26 mouse cellular contexts compared by ENCODE assay signal in genomic region chr5:30095731-30096130, GRCm38 (mm10). TPM values are rescaled to one million over a fixed set of nuclear protein-coding genes. Genes with fewer than 3 reads are reported as not detected.
DNase-seq lines count a peak whose midpoint lies in the region; ATAC-seq and TF ChIP-seq lines count a peak whose summit lies in the region.
"Had no signal": no experiment of that assay in that cellular context is flagged by ENCODE, and none has a peak within 500 bp of the region (broad histone marks: within the 10 kb centered on the region; RNA-seq: fewer than 3 reads in every experiment).

No protein-coding gene starts in this region.

- intact Hi-C loops in left cerebral cortex, postnatal 14 days (cut with DNase I): no loop called here

- H3K4me1 ChIP-seq in cerebellum, adult 2 months (ENCODE audit: control insufficient read depth, insufficient read depth, low read length): peaks cover 7% of the 10 kb centered on the region
- no peaks in the 10 kb centered on the region for H3K4me1 ChIP-seq in kidney, embryonic 14.5 days (ENCODE audit: control insufficient read depth, insufficient read depth, low read length)
- H3K4me1 ChIP-seq: embryonic facial prominence, embryonic 15.5 days; heart, embryonic 12.5 days; hindbrain, embryonic 15.5 days had no signal

- H3K9ac ChIP-seq in kidney, embryonic 14.5 days (ENCODE audit: low read depth, low read length): no peak overlapping the region
- H3K9ac ChIP-seq: embryonic facial prominence, embryonic 15.5 days; heart, embryonic 12.5 days; hindbrain, embryonic 15.5 days had no signal

- H3K4me2 ChIP-seq in kidney, embryonic 14.5 days (replicated peaks; ENCODE audit: low read depth, low read length): no peak overlapping the region
- H3K4me2 ChIP-seq: embryonic facial prominence, embryonic 15.5 days; heart, embryonic 12.5 days; hindbrain, embryonic 15.5 days had no signal

- no peak for ATAC-seq in kidney, embryonic 14.5 days (ENCODE audit: low FRiP score, low TSS enrichment)
- ATAC-seq: forebrain, embryonic 16.5 days; intestine, embryonic 16.5 days had no signal

- no peak overlapping the region for H3K27ac ChIP-seq in cerebellum, adult 2 months (ENCODE audit: insufficient read depth, low read length)
- no peak overlapping the region for H3K27ac ChIP-seq in kidney, embryonic 14.5 days (ENCODE audit: low read depth, low read length)
- H3K27ac ChIP-seq: embryonic facial prominence, embryonic 15.5 days; hindbrain, embryonic 15.5 days had no signal

- TF ChIP-seq POLR2A in cerebellum, adult 2 months (IDR thresholded peaks at IDR 0.05; ENCODE audit: borderline replicate concordance, insufficient read depth, low read length): no peak

- peak; percentile 53 to 70 for DNase-seq in cerebellum, adult 2 months
- no peak for DNase-seq in cerebellum, postnatal 14 days
- DNase-seq in NIH3T3 (ENCODE audit: low read depth) (peak; percentile 58), adipocyte (ENCODE audit: low spot score) (peak; percentile 64)
- DNase-seq in cerebellum, adult 9-11 months: peak; percentile 63
- no peak for DNase-seq in left cerebral cortex, postnatal 14 days (ENCODE audit: low spot score in 2 of 2)
- DNase-seq: adrenal gland, postnatal 36 days; embryo, embryonic 11 days; gastrocnemius, postnatal 14 days; kidney, adult 2 months had no signal

- H3K9me3 ChIP-seq in kidney, embryonic 14.5 days (ENCODE audit: control insufficient read depth, low read length): no peaks in the 10 kb centered on the region
- H3K9me3 ChIP-seq: embryonic facial prominence, embryonic 15.5 days; heart, embryonic 12.5 days; hindbrain, embryonic 15.5 days had no signal

- TF ChIP-seq CTCF in cerebellum, adult 2 months (IDR thresholded peaks at IDR 0.05; ENCODE audit: borderline replicate concordance, insufficient read depth, low read depth, low read length): no peak

- no peaks in the 10 kb centered on the region for H3K36me3 ChIP-seq in kidney, embryonic 14.5 days (ENCODE audit: control insufficient read depth, insufficient read depth, low read length)
- H3K36me3 ChIP-seq: embryonic facial prominence, embryonic 15.5 days; heart, embryonic 12.5 days; hindbrain, embryonic 15.5 days had no signal

- no peaks in the 10 kb centered on the region for H3K27me3 ChIP-seq in cerebellum, adult 2 months (ENCODE audit: control insufficient read depth, insufficient read depth, low read length)
- no peaks in the 10 kb centered on the region for H3K27me3 ChIP-seq in kidney, embryonic 14.5 days (ENCODE audit: control insufficient read depth, insufficient read depth, low read length)
- H3K27me3 ChIP-seq: embryonic facial prominence, embryonic 15.5 days; heart, embryonic 12.5 days; hindbrain, embryonic 15.5 days had no signal

- H3K4me3 ChIP-seq in cerebellum, adult 2 months (replicated peaks; ENCODE audit: insufficient read depth, low read depth, low read length): no peak overlapping the region
- no peak overlapping the region for H3K4me3 ChIP-seq in kidney, embryonic 14.5 days (ENCODE audit: low read length)
- H3K4me3 ChIP-seq: embryonic facial prominence, embryonic 15.5 days; erythroblast, embryonic 14.5 days; heart, embryonic 12.5 days; hindbrain, embryonic 15.5 days had no signal

- WGBS in cerebellum, adult 2 months: 32% methylated on average over 6 of the region's 6 CpGs
- 70% methylated on average over 6 of the region's 6 CpGs for WGBS in kidney, embryonic 14.5 days

RNA-seq across cellular contexts. Expression of gene Garem2, which starts 9.2 kb away (rescaled TPM):
- polyA plus RNA-seq in cerebellum, adult 2 months (2012; rRNA removed): 23.7 and 25.6 TPM in 2 replicates
- total RNA-seq in left cerebral cortex, postnatal 14 days (2021): 10 to 100 TPM; 11.4 to 12.6 TPM
- polyA plus RNA-seq in kidney, embryonic 14.5 days (2014; fragmentation: Nextera tagmentation; extraction: Ambion mirVana): 0.61 and 0.80 TPM in 2 replicates
- total RNA-seq: adrenal gland, adult 18-20 months; adrenal gland, postnatal 36 days; common myeloid progenitor, adult 5-6 weeks; gastrocnemius, adult 18-20 months had no signal
- polyA plus RNA-seq: erythroblast, embryonic 14.5 days had no signal

RNA-seq across cellular contexts. Expression of gene 3110082J24Rik, which starts 10.2 kb away (rescaled TPM):
- 7.0 and 7.6 TPM in 2 replicates for polyA plus RNA-seq in cerebellum, adult 2 months (2012; rRNA removed)
- total RNA-seq in left cerebral cortex, postnatal 14 days (2021): 1 to 10 TPM; 2.1 to 3.7 TPM
- polyA plus RNA-seq in kidney, embryonic 14.5 days (2014; fragmentation: Nextera tagmentation; extraction: Ambion mirVana): not detected in 2 replicates
- total RNA-seq: adrenal gland, adult 18-20 months; adrenal gland, postnatal 36 days; common myeloid progenitor, adult 5-6 weeks; ES-E14; gastrocnemius, adult 18-20 months; gastrocnemius, postnatal 14 days; heart, adult 8-10 months; heart, postnatal 25 days had no signal
- polyA plus RNA-seq: embryonic facial prominence, embryonic 15.5 days; erythroblast, embryonic 14.5 days; gonadal fat pad, adult 2 months; heart, embryonic 12.5 days; heart, embryonic 16.5 days; intestine, embryonic 16.5 days; kidney, adult 2 months; kidney, embryonic 16.5 days had no signal

RNA-seq across cellular contexts. Expression of gene Tyms, which starts 22.3 kb away (rescaled TPM):
- polyA plus RNA-seq in cerebellum, adult 2 months (2012; rRNA removed): 3.5 and 4.5 TPM in 2 replicates
- total RNA-seq in left cerebral cortex, postnatal 14 days (2021): 1 to 10 TPM; 4.1 to 4.2 TPM
- 328 and 403 TPM in 2 replicates for polyA plus RNA-seq in kidney, embryonic 14.5 days (2014; fragmentation: Nextera tagmentation; extraction: Ambion mirVana)

RNA-seq across cellular contexts. Expression of gene Hadha, which starts 59.2 kb away (rescaled TPM):
- 88.2 and 89.6 TPM in 2 replicates for polyA plus RNA-seq in cerebellum, adult 2 months (2012; rRNA removed)
- 10 to 100 TPM; 64.1 to 67.8 TPM for total RNA-seq in left cerebral cortex, postnatal 14 days (2021)
- 93.4 and 119 TPM in 2 replicates for polyA plus RNA-seq in kidney, embryonic 14.5 days (2014; fragmentation: Nextera tagmentation; extraction: Ambion mirVana)

RNA-seq across cellular contexts. Expression of gene Hadhb, which starts 59.3 kb away (rescaled TPM):
- polyA plus RNA-seq in cerebellum, adult 2 months (2012; rRNA removed): 129 and 148 TPM in 2 replicates
- total RNA-seq in left cerebral cortex, postnatal 14 days (2021): 10 to 100 TPM; 71.3 to 78.6 TPM
- 129 and 149 TPM in 2 replicates for polyA plus RNA-seq in kidney, embryonic 14.5 days (2014; fragmentation: Nextera tagmentation; extraction: Ambion mirVana)

Comparison
In these comparisons a context has a peak if more than half of its experiments do, and no peak if none do; other contexts are left out.
1. DNase-seq: peak in cerebellum, adult 2 months (2 of 2), NIH3T3 (single experiment), adipocyte (single experiment) and cerebellum, adult 9-11 months (single experiment); none in cerebellum, postnatal 14 days (0 of 2) and left cerebral cortex, postnatal 14 days (0 of 2).
2. RNA of gene Garem2, which starts 9.2 kb away (polyA plus RNA-seq): 23.7 to 25.6 TPM in cerebellum, adult 2 months; 0.61 to 0.80 TPM in kidney, embryonic 14.5 days; every median in the first group is over 10 times any median in the second.
3. RNA of gene Tyms, which starts 22.3 kb away (polyA plus RNA-seq): 328 to 403 TPM in kidney, embryonic 14.5 days; 3.5 to 4.5 TPM in cerebellum, adult 2 months; every median in the first group is over 10 times any median in the second.